Mouse (Mus musculus) ES-Bruce4 (cell line): Measurements from ENCODE around the gene Sema6b. TPM values are rescaled to one million over a fixed set of nuclear protein-coding genes. Genes with fewer than 3 reads are reported as not detected.
A peak's percentile ranks its signal among the peaks of the same experiment; 100 is the strongest.

Experiments
- H3K27ac ChIP-seq: 2 replicates; pipeline ENCODE4 v1.5.1; 2012; ENCODE audit warnings: low read length, inconsistent platforms; ENCODE audit not compliant: insufficient read depth
- H3K27me3 ChIP-seq: 2 replicates; pipeline ENCODE4 v1.6.1; 2012; ENCODE audit warnings: mild to moderate bottlenecking, low read length, inconsistent platforms; ENCODE audit not compliant: control insufficient read depth, poor library complexity, insufficient read depth, severe bottlenecking
- H3K36me3 ChIP-seq: 2 replicates; pipeline ENCODE4 v1.6.1; 2012; ENCODE audit warnings: inconsistent platforms, mild to moderate bottlenecking, low read length, moderate library complexity; ENCODE audit not compliant: control insufficient read depth, poor library complexity, insufficient read depth, severe bottlenecking
- H3K4me1 ChIP-seq: one replicate; pipeline ENCODE4 v1.8.1; 2011; ENCODE audit warnings: low read length; ENCODE audit not compliant: control insufficient read depth, insufficient read depth
- H3K4me3 ChIP-seq: 2 replicates; pipeline ENCODE4 v1.5.1; 2011; ENCODE audit warnings: low read depth, mild to moderate bottlenecking, low read length
- H3K9ac ChIP-seq: 2 replicates; pipeline ENCODE4 v1.6.1; 2012; ENCODE audit warnings: low read depth, mild to moderate bottlenecking, inconsistent platforms; ENCODE audit not compliant: poor library complexity, severe bottlenecking
- H3K9me3 ChIP-seq: replicated peaks from 2 replicates; pipeline ENCODE4 v1.6.1; 2012; ENCODE audit warnings: mild to moderate bottlenecking, low read length, inconsistent platforms; ENCODE audit not compliant: control insufficient read depth, poor library complexity, insufficient read depth, severe bottlenecking
- CTCF ChIP-seq: IDR thresholded peaks from one replicate; pipeline ENCODE4 v1.8.1; 2011; ENCODE audit warnings: low read depth, low read length
- EP300 ChIP-seq: IDR thresholded peaks from 2 replicates; pipeline ENCODE4 v1.6.1; 2011; ENCODE audit warnings: low read depth, low read length; ENCODE audit not compliant: insufficient read depth
- POLR2A ChIP-seq: IDR thresholded peaks from one replicate; pipeline ENCODE4 v1.8.1; 2011; ENCODE audit warnings: low read length; ENCODE audit not compliant: insufficient read depth
- polyA plus RNA-seq: library from polyadenylated mRNA; stranded (reverse); fragments of >200 nt; gene quantifications from 2 replicates; pipeline ENCODE4 v1.2.4, GENCODE M21; 2011; ENCODE audit warnings: low read depth; ENCODE audit not compliant: missing spikeins, insufficient read depth, insufficient read length

The Sema6b gene
- polyA plus RNA-seq, 1 experiment: 2.1 TPM

DNA sequence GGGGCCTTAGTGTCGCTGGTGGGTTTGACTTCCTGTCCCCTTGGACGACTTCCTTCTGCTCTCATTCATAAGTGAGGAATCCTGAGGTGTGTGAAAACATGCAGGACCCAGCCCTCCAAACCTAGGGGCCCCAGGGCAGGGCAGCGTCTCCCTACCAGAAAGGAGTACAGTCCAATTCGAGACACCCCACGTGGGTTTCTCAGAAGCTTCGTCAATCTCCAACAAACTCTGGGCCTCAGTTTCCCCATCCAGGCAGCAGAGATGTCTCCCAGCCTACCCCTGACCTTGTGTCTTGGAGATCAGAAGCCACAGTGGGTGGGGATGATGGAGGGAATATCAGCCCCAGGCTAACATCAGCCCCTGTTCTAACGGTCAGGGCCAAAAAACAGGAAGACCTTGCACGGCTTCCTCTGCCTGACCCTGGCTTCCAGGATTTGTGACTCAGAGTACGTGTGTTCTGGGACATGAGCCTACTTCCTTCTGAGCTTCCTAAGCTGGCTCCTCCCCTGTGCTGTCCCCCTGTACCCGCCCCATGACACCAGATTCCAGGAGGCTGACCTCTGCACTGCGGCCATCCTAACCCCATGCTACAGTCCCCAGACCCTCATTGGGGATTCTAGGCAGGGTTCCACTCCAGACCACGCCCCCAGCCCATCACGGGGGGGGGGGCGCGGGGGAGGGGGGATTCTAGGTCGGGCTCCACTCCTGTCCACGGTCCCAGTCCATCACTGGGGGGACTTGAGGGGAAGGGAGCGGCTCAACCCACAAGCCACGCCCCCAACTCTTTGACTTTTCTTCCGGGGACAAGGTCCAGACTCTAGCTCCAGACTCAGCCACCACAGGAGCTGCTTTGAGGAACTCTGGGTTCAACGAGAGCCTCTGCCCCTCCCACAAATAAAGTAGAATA lies 6.4 kb downstream of the Sema6b start:
- Histone ChIP-seq H3K9me3 (no peaks in the 10 kb centered on the region), H3K4me3 (0 out of 2 replicates have a peak overlapping the region, but pooled peaks have one; percentile 32), H3K36me3 (no peaks in the 10 kb centered on the region), H3K9ac (no peak overlapping the region), H3K27ac (no peak overlapping the region), H3K27me3 (no peaks in the 10 kb centered on the region), H3K4me1 (no peaks in the 10 kb centered on the region)
- TF ChIP-seq POLR2A (no peak), CTCF (no peak), EP300 (no peak)

DNA sequence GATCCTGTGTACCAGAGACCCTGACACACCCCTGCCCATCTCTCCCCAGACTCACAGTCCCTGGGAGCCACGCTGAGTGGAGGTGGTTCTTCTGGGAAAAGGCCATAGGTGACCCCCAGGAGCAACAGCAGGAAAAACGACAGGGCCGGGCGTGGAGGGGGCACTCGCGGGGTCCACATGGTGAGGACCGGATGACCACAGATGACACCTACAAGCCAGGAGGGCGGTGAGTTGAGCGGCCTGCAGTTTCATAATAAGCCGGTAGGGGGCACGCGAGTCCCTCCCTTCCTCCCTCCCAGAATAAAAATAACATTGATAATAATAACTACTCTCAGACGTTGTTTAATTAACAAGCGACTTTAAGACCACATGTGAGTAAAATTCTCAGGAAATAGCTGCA lies 7.5 kb downstream of the Sema6b start:
- H3K27me3 ChIP-seq: no peaks in the 10 kb centered on the region
- TF ChIP-seq POLR2A (no peak), CTCF (peak; percentile 69), EP300 (no peak)
- no peaks in the 10 kb centered on the region for H3K4me1 ChIP-seq
- no peaks in the 10 kb centered on the region for H3K9me3 ChIP-seq
- no peak overlapping the region for H3K9ac ChIP-seq
- no peaks in the 10 kb centered on the region for H3K36me3 ChIP-seq
- no peak overlapping the region for H3K27ac ChIP-seq
- H3K4me3 ChIP-seq: no peak overlapping the region

- Histone ChIP-seq H3K27me3 (no peaks in the 10 kb centered on the region), H3K9ac (no peak overlapping the region), H3K4me1 (no peaks in the 10 kb centered on the region), H3K9me3 (no peaks in the 10 kb centered on the region), H3K27ac (no peak overlapping the region), H3K4me3 (no peak overlapping the region), H3K36me3 (no peaks in the 10 kb centered on the region)
- TF ChIP-seq POLR2A: no peak
- TF ChIP-seq CTCF: peak; percentile 83
Measured at GRCm38 (mm10) chr17:56131814-56132213, 8.3 kb downstream of the Sema6b start.

- Histone ChIP-seq H3K4me1 (no peaks in the 10 kb centered on the region), H3K27me3 (no peaks in the 10 kb centered on the region), H3K27ac (no peak overlapping the region), H3K9ac (no peak overlapping the region), H3K36me3 (no peaks in the 10 kb centered on the region), H3K9me3 (no peaks in the 10 kb centered on the region), H3K4me3 (no peak overlapping the region)
- 0 out of 2 replicates have a peak, but pooled peaks have one; percentile 16 for TF ChIP-seq EP300
- no peak for TF ChIP-seq CTCF
- no peak for TF ChIP-seq POLR2A
Measured at GRCm38 (mm10) chr17:56131136-56131535, 9.0 kb downstream of the Sema6b start.

- Histone ChIP-seq H3K27ac (no peak overlapping the region), H3K9me3 (no peaks in the 10 kb centered on the region), H3K4me3 (no peak overlapping the region), H3K36me3 (no peaks in the 10 kb centered on the region), H3K9ac (no peak overlapping the region), H3K27me3 (peaks cover 4% of the 10 kb centered on the region; the same call in 1 of the 2 replicates), H3K4me1 (no peaks in the 10 kb centered on the region)
- no peak for TF ChIP-seq EP300
- no peak for TF ChIP-seq POLR2A
- no peak for TF ChIP-seq CTCF
Measured at GRCm38 (mm10) chr17:56128246-56128645, 11.9 kb downstream of the Sema6b start.

DNA sequence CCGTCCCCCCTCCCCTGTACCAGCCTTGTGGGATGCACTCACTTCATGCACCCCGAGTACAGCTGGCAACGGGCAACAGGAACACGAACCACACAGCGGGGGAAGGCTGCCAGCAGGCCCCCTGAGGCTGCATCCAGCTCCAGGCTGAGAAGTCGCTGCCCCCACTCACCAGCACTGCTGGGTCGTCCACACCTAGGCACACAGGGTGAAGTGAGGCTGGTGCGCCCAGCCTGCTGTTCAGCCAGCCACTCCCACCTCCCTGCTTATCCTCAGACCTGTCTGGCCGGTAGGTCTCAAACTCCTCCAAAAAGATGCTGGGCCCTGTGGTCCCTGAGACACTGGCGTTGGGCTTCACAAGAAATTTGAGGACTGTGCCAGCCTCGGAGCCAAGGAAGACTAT lies 14.0 kb downstream of the Sema6b start:
- Histone ChIP-seq H3K36me3 (no peaks in the 10 kb centered on the region), H3K9me3 (no peaks in the 10 kb centered on the region), H3K27ac (no peak overlapping the region), H3K4me1 (no peaks in the 10 kb centered on the region), H3K9ac (no peak overlapping the region), H3K27me3 (peaks cover 4% of the 10 kb centered on the region; the same call in 1 of the 2 replicates), H3K4me3 (no peak overlapping the region)
- TF ChIP-seq POLR2A: no peak
- TF ChIP-seq CTCF: no peak
- TF ChIP-seq EP300: no peak
